Mouse (Mus musculus) hindbrain, embryonic 11.5 days (tissue): Measurements from ENCODE around the gene Shtn1. TPM values are rescaled to one million over a fixed set of nuclear protein-coding genes. Genes with fewer than 3 reads are reported as not detected.

ENCODE experiments used
- ATAC-seq: fragments of 200-750 bp; cut with Nextera tagmentation; 2 replicates; pipeline ENCODE4 v1.8.0; 2017; ENCODE audit warnings: mild to moderate bottlenecking, moderate TSS enrichment, moderate library complexity; ENCODE audit not compliant: low FRiP score
- DNase-seq: peaks from one replicate; pipeline ENCODE4 v3.0.0-alpha.2; 2015; ENCODE audit warnings: low spot score
- H3K27ac ChIP-seq: fragments of 300-500 bp; sonication (generic); 2 replicates; pipeline ENCODE4 v1.5.1; 2014; ENCODE audit warnings: mild to moderate bottlenecking, low read depth, low read length
- H3K27me3 ChIP-seq: fragments of 300-500 bp; sonication (generic); 2 replicates; pipeline ENCODE4 v1.6.1; 2014; ENCODE audit warnings: mild to moderate bottlenecking, low read length, moderate library complexity, mixed read lengths; ENCODE audit not compliant: control insufficient read depth, insufficient read depth
- H3K36me3 ChIP-seq: fragments of 300-500 bp; sonication (generic); 2 replicates; pipeline ENCODE4 v1.6.1; 2014; ENCODE audit warnings: mild to moderate bottlenecking, low read length, moderate library complexity, mixed read lengths; ENCODE audit not compliant: control insufficient read depth, insufficient read depth
- H3K4me1 ChIP-seq: fragments of 300-500 bp; sonication (generic); replicated peaks from 2 replicates; pipeline ENCODE4 v1.6.1; 2014; ENCODE audit warnings: low read length, mixed read lengths; ENCODE audit not compliant: control insufficient read depth, insufficient read depth
- H3K4me2 ChIP-seq: fragments of 300-500 bp; sonication (generic); replicated peaks from 2 replicates; pipeline ENCODE4 v1.6.1; 2014; ENCODE audit warnings: mild to moderate bottlenecking, low read depth, low read length
- H3K4me3 ChIP-seq: fragments of 300-500 bp; sonication (generic); 2 replicates; pipeline ENCODE4 v1.5.1; 2014; ENCODE audit warnings: low read depth, low read length
- H3K9ac ChIP-seq: fragments of 300-500 bp; sonication (generic); 2 replicates; pipeline ENCODE4 v1.6.1; 2014; ENCODE audit warnings: low read depth, low read length
- H3K9me3 ChIP-seq: fragments of 300-500 bp; sonication (generic); 2 replicates; pipeline ENCODE4 v1.6.1; 2016; ENCODE audit warnings: low read length; ENCODE audit not compliant: control insufficient read depth
- WGBS: fragments of 180-500 bp; shearing (Covaris S2); extraction: QIAGEN DNeasy Blood & Tissue Kit; methylation state at CpG from one replicate; pipeline ENCODE4 v1.1.7; 2014; 5-methylcytosine and 5-hydroxymethylcytosine counted together
- polyA plus RNA-seq: library from polyadenylated mRNA; unstranded; fragments of >200 nt; fragmentation: Nextera tagmentation; extraction: Ambion mirVana; gene quantifications from 2 replicates; pipeline ENCODE4 v1.2.1, GENCODE M21; 2014

The Shtn1 gene
- polyA plus RNA-seq, 1 experiment from 2014 or later = 4.0 TPM

DNA sequence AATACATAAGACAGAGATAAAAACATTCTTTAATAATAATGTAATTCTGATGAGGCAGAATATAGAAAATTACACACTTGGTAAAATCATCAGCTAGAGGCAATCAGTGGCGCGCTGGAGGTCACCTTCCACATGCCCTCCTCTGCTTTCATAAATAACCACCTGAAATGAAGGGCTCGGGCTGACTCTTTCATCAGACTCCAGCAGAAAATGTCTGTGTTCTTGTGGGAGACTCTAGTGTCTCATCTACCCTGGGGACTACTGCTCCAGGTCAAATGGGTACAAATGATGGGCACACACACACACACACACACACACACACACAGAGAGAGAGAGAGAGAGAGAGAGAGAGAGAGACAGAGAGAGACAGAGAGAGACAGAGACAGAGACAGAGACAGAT lies 34.8 kb downstream of the Shtn1 start:
- Histone ChIP-seq H3K9me3 (no peaks in the 10 kb centered on the region), H3K27ac (no peak overlapping the region), H3K27me3 (no peaks in the 10 kb centered on the region), H3K4me2 (no peak overlapping the region), H3K4me1 (no peaks in the 10 kb centered on the region), H3K9ac (no peak overlapping the region), H3K4me3 (no peak overlapping the region), H3K36me3 (no peaks in the 10 kb centered on the region)
- WGBS = 81% methylated on average over 3 of the region's 3 CpGs
- no peak for DNase-seq
- ATAC-seq = no peak

GRCm38 (mm10) chr19:59038793-59039192 lies 37.1 kb downstream of the Shtn1 start:
- Histone ChIP-seq H3K27me3 (no peaks in the 10 kb centered on the region), H3K4me1 (no peaks in the 10 kb centered on the region), H3K36me3 (no peaks in the 10 kb centered on the region), H3K27ac (no peak overlapping the region), H3K9me3 (no peaks in the 10 kb centered on the region), H3K4me3 (no peak overlapping the region), H3K9ac (no peak overlapping the region), H3K4me2 (no peak overlapping the region)
- whole genome bisulfite sequencing = 85% methylated on average over 4 of the region's 4 CpGs
- DNase-seq (no peak), ATAC-seq (no peak)

GRCm38 (mm10) chr19:59036811-59037210 lies 39.1 kb downstream of the Shtn1 start:
- Histone ChIP-seq H3K4me3 (no peak overlapping the region), H3K27ac (no peak overlapping the region), H3K27me3 (no peaks in the 10 kb centered on the region), H3K9me3 (no peaks in the 10 kb centered on the region), H3K4me1 (no peaks in the 10 kb centered on the region), H3K9ac (no peak overlapping the region), H3K4me2 (no peak overlapping the region), H3K36me3 (no peaks in the 10 kb centered on the region)
- no peak for DNase-seq
- ATAC-seq = no peak
- 61% methylated on average over 3 of the region's 3 CpGs for WGBS

- no peak overlapping the region for H3K27ac ChIP-seq
- no peaks in the 10 kb centered on the region for H3K36me3 ChIP-seq
- no peak overlapping the region for H3K4me2 ChIP-seq
- H3K9me3 ChIP-seq = no peaks in the 10 kb centered on the region
- no peaks in the 10 kb centered on the region for H3K27me3 ChIP-seq
- ATAC-seq (no peak), DNase-seq (no peak)
- H3K9ac ChIP-seq = no peak overlapping the region
- H3K4me3 ChIP-seq = no peak overlapping the region
- 81% methylated on average over 4 of the region's 4 CpGs for WGBS
- no peaks in the 10 kb centered on the region for H3K4me1 ChIP-seq
Observed at GRCm38 (mm10) chr19:59033241-59033640, 42.7 kb downstream of the Shtn1 start.

- H3K4me1 ChIP-seq = no peaks in the 10 kb centered on the region
- H3K4me3 ChIP-seq = no peak overlapping the region
- H3K36me3 ChIP-seq = no peaks in the 10 kb centered on the region
- no peak for DNase-seq
- WGBS = 91% methylated on average over 1 of the region's 1 CpGs
- ATAC-seq = no peak
- H3K9me3 ChIP-seq = no peaks in the 10 kb centered on the region
- no peaks in the 10 kb centered on the region for H3K27me3 ChIP-seq
- H3K9ac ChIP-seq = no peak overlapping the region
- no peak overlapping the region for H3K27ac ChIP-seq
- no peak overlapping the region for H3K4me2 ChIP-seq
Observed at GRCm38 (mm10) chr19:59030221-59030620, 45.7 kb downstream of the Shtn1 start.

DNA sequence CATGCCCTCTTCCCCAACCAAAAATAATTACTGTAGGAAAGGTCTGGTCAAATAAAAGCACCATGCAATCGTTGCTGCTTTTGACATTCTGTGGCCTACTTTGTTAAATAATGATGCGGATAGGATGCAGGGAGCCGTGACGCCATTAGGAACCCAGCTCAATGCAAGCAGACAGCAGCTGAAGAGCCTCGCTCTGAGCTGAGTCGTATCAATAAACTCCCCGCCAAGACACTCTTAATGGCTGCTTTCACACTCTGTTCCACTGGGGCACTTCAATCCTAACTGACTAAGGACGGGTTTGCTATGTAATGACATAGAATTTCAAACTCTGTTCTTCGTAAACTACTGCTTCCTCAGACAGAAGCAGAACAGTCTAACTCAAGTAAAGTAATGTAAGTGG lies 46.9 kb downstream of the Shtn1 start:
- Histone ChIP-seq H3K9me3 (no peaks in the 10 kb centered on the region), H3K4me2 (no peak overlapping the region), H3K4me1 (no peaks in the 10 kb centered on the region), H3K9ac (no peak overlapping the region), H3K36me3 (no peaks in the 10 kb centered on the region), H3K4me3 (no peak overlapping the region), H3K27ac (no peak overlapping the region), H3K27me3 (no peaks in the 10 kb centered on the region)
- ATAC-seq (no peak), DNase-seq (no peak)
- WGBS = 69% methylated on average over 9 of the region's 9 CpGs

- no peaks in the 10 kb centered on the region for H3K36me3 ChIP-seq
- H3K9me3 ChIP-seq = no peaks in the 10 kb centered on the region
- DNase-seq (no peak), ATAC-seq (no peak)
- H3K27ac ChIP-seq = no peak overlapping the region
- 84% methylated on average over 3 of the region's 3 CpGs for WGBS
- no peaks in the 10 kb centered on the region for H3K4me1 ChIP-seq
- no peak overlapping the region for H3K4me3 ChIP-seq
- no peak overlapping the region for H3K9ac ChIP-seq
- no peak overlapping the region for H3K4me2 ChIP-seq
- no peaks in the 10 kb centered on the region for H3K27me3 ChIP-seq
Observed at GRCm38 (mm10) chr19:59028130-59028529, 47.8 kb downstream of the Shtn1 start.

GRCm38 (mm10) chr19:59023876-59024275 lies 52.0 kb downstream of the Shtn1 start:
- H3K27me3 ChIP-seq = no peaks in the 10 kb centered on the region
- no peak overlapping the region for H3K27ac ChIP-seq
- ATAC-seq (no peak), DNase-seq (no peak)
- H3K36me3 ChIP-seq = no peaks in the 10 kb centered on the region
- no peak overlapping the region for H3K9ac ChIP-seq
- H3K4me2 ChIP-seq = no peak overlapping the region
- 98% methylated on average over 3 of the region's 3 CpGs for WGBS
- H3K4me1 ChIP-seq = no peaks in the 10 kb centered on the region
- no peaks in the 10 kb centered on the region for H3K9me3 ChIP-seq
- no peak overlapping the region for H3K4me3 ChIP-seq

GRCm38 (mm10) chr19:59021644-59022043 lies 54.3 kb downstream of the Shtn1 start:
- Histone ChIP-seq H3K36me3 (no peaks in the 10 kb centered on the region), H3K4me2 (no peak overlapping the region), H3K9me3 (no peaks in the 10 kb centered on the region), H3K4me1 (no peaks in the 10 kb centered on the region), H3K4me3 (no peak overlapping the region), H3K27me3 (no peaks in the 10 kb centered on the region), H3K9ac (no peak overlapping the region), H3K27ac (no peak overlapping the region)
- DNase-seq (no peak), ATAC-seq (no peak)
